Mouse (Mus musculus): ENCODE measurements around the gene Ptprm. TPM values are rescaled to one million over a fixed set of nuclear protein-coding genes. Genes with fewer than 3 reads are reported as not detected.

Gene Ptprm
- polyA plus RNA-seq, 1 experiment from 2014 or later = 45.7 TPM

DNA sequence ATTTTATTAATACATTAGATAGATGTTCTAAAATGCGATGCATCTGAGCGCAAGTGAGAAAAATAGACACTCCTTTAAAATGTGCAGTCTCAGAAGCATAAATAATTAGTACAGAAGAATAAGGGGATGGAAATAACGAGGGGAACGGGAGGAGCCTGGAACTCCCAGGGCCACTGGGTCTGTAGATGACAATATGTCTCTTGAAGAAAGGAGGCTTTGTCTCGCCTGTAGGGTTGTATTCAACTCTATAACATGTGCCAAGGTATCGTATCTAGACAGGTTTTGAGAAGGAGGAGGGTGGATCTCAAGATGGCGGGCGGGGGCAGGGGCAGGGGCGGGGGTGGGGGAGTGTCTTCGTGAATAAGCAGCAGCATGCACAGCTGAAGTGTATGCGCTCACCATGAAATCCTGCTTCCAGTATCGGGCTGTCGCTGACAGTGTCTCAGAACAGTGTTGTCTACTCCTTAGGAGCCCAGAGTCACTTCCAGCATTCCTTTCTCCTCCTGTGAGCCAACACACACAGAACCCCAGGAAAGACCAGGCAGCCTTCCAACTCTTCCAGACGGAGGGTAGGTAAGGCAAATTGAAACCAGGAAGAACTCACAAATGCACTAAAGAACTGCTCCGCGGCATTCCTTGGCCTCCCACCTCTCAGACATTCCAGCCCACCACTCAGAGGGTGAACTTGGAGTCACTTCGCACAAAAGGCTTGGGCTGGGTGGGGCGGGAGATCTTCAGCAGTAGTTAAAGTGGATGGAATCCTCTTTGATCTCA is 50.7 kb downstream of the Ptprm start:
- peak; percentile 80 for ATAC-seq (ENCODE audit: low read depth)
- H3K4me3 ChIP-seq (ENCODE audit: low read length) = peak overlapping the region; percentile 7; the same call in 1 of the 2 replicates

DNA sequence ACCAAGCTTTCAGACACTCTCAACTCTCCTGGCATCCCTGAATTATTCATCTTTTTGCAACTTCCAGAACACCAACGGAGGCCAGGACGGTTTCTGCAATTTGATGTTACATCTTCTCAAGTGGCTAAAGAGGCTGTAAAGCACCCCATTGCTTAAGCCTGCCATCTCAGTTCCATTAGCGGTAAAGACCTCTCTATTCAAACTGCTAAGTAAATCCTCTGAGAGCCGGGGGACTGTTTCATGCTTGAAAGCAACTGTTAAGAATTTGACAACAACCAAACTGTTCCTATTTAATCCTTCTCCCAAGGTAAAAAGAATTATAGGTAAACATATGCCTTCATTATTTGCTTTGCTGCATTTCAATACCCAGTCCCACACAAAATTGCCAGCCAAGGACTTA is 51.7 kb downstream of the Ptprm start:
- H3K9ac ChIP-seq (ENCODE audit: low read length) = no peak overlapping the region
- H3K4me2 ChIP-seq (ENCODE audit: low read depth, low read length) = no peak overlapping the region; the same call in 1 of the 2 replicates
- ATAC-seq (ENCODE audit: low read depth) = no peak
- peaks cover 28% of the 10 kb centered on the region for H3K4me1 ChIP-seq (replicated peaks; ENCODE audit: control insufficient read depth, insufficient read depth, low read length)
- WGBS = 51% methylated on average over 4 of the region's 4 CpGs
- H3K36me3 ChIP-seq (ENCODE audit: control insufficient read depth, insufficient read depth, low read length) = no peaks in the 10 kb centered on the region
- no peak overlapping the region for H3K4me3 ChIP-seq (ENCODE audit: low read length)
- peak overlapping the region; percentile 28 for H3K27ac ChIP-seq (ENCODE audit: low read length)
- no peaks in the 10 kb centered on the region for H3K9me3 ChIP-seq (ENCODE audit: control insufficient read depth, low read length)
- no peaks in the 10 kb centered on the region for H3K27me3 ChIP-seq (ENCODE audit: control insufficient read depth, insufficient read depth, low read depth, low read length)

More for the DNA sequence above, 50.7 kb downstream of the Ptprm start:
- peak overlapping the region; percentile 22 for H3K4me2 ChIP-seq (ENCODE audit: low read depth, low read length)
- H3K9ac ChIP-seq (ENCODE audit: low read length) = no peak overlapping the region
- peaks cover 25% of the 10 kb centered on the region for H3K4me1 ChIP-seq (replicated peaks; ENCODE audit: control insufficient read depth, insufficient read depth, low read length)
- peak overlapping the region; percentile 28 for H3K27ac ChIP-seq (ENCODE audit: low read length)
- H3K27me3 ChIP-seq (ENCODE audit: control insufficient read depth, insufficient read depth, low read depth, low read length) = no peaks in the 10 kb centered on the region
- H3K9me3 ChIP-seq (ENCODE audit: control insufficient read depth, low read length) = no peaks in the 10 kb centered on the region
- 53% methylated on average over 18 of the region's 18 CpGs for WGBS
- no peaks in the 10 kb centered on the region for H3K36me3 ChIP-seq (ENCODE audit: control insufficient read depth, insufficient read depth, low read length)

DNA sequence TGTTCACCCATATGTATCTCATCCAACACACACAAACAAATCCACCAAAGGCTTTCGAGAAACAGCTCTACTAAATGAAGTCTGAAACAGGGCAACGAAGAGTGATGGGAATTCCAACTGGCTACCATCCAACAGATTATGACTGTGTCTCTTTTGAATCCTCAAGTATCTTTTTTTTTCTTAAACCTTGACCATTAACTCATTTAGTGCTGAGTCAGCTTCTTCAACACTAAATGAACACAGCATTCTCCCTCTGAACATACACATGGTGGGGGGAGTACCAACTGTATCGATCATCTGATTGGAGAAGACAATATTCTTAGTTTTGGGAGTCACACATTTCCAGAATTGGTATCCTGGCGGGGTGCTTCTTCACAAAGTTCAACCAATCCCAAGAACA is 52.2 kb downstream of the Ptprm start:
- H3K4me2 ChIP-seq (ENCODE audit: low read depth, low read length) = no peak overlapping the region
- H3K9me3 ChIP-seq (ENCODE audit: control insufficient read depth, low read length) = no peaks in the 10 kb centered on the region
- no peaks in the 10 kb centered on the region for H3K36me3 ChIP-seq (ENCODE audit: control insufficient read depth, insufficient read depth, low read length)
- no peak for ATAC-seq (ENCODE audit: low read depth)
- no peaks in the 10 kb centered on the region for H3K27me3 ChIP-seq (ENCODE audit: control insufficient read depth, insufficient read depth, low read depth, low read length)
- 71% methylated on average over 4 of the region's 4 CpGs for WGBS
- no peak overlapping the region for H3K27ac ChIP-seq (ENCODE audit: low read length)
- H3K4me3 ChIP-seq (ENCODE audit: low read length) = no peak overlapping the region
- H3K9ac ChIP-seq (ENCODE audit: low read length) = no peak overlapping the region
- peaks cover 33% of the 10 kb centered on the region for H3K4me1 ChIP-seq (replicated peaks; ENCODE audit: control insufficient read depth, insufficient read depth, low read length)

DNA sequence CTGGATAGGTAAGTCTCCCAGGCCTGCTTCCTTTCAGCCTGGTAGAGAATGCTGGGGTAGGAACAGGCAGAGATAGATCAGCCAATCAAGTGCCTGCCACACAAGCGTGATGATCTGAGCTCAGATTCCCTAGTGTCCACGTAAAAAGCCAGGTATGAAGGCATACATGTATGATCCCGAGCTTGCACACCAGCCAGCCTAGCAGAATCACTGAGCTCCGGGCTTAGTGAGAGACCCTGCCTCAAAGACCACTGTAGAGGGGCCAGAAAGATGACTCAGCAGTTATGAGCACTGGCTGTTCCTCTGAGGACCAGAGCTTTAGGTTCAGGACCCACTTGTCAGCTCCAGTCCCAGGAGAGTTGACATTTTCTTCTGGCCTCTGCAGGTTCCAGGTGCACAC is 52.9 kb downstream of the Ptprm start:
- H3K4me3 ChIP-seq (ENCODE audit: low read length) = no peak overlapping the region
- WGBS = 93% methylated on average over 4 of the region's 4 CpGs

DNA sequence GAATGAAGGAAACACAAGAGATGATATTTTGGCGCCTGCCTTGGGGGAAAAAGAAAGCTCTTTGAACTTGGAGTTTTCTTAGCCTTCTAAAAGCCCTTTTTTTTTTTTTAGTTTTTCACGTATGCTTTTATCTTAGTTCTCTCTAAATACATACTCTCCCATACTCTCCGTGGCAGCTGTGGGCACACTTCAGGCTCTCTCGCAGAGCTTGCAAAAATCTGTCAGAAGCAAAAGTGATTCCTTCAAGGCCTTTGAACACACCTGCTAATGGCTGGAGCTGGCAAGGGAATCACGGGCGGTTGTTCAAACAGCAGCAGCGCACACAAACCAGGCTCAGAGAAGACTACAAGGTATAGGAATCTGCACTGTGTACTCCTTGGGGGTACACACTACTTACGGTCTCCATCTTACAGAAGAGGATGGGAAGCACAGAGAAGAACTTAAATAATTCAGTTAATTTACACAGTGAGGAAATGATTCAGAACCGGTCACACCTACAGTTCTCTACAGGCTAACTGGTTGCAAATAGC is 55.9 kb downstream of the Ptprm start:
- peaks cover 28% of the 10 kb centered on the region for H3K4me1 ChIP-seq (replicated peaks; ENCODE audit: control insufficient read depth, insufficient read depth, low read length)
- peak overlapping the region; percentile 43 for H3K27ac ChIP-seq (ENCODE audit: low read length)
- no peak overlapping the region for H3K9ac ChIP-seq (ENCODE audit: low read length)
- WGBS = 40% methylated on average over 9 of the region's 9 CpGs
- H3K4me2 ChIP-seq (ENCODE audit: low read depth, low read length) = no peak overlapping the region
- no peak overlapping the region for H3K4me3 ChIP-seq (ENCODE audit: low read length)
- H3K27me3 ChIP-seq (ENCODE audit: control insufficient read depth, insufficient read depth, low read depth, low read length) = no peaks in the 10 kb centered on the region
- H3K36me3 ChIP-seq (ENCODE audit: control insufficient read depth, insufficient read depth, low read length) = no peaks in the 10 kb centered on the region
- H3K9me3 ChIP-seq (ENCODE audit: control insufficient read depth, low read length) = no peaks in the 10 kb centered on the region
- peak; percentile 67 for ATAC-seq (ENCODE audit: low read depth)

More for the DNA sequence above, 52.9 kb downstream of the Ptprm start:
- H3K9me3 ChIP-seq (ENCODE audit: control insufficient read depth, low read length) = no peaks in the 10 kb centered on the region
- H3K27ac ChIP-seq (ENCODE audit: low read length) = no peak overlapping the region
- no peak overlapping the region for H3K4me2 ChIP-seq (ENCODE audit: low read depth, low read length)
- H3K27me3 ChIP-seq (ENCODE audit: control insufficient read depth, insufficient read depth, low read depth, low read length) = no peaks in the 10 kb centered on the region
- no peak overlapping the region for H3K9ac ChIP-seq (ENCODE audit: low read length)
- ATAC-seq (ENCODE audit: low read depth) = no peak
- peaks cover 37% of the 10 kb centered on the region for H3K4me1 ChIP-seq (replicated peaks; ENCODE audit: control insufficient read depth, insufficient read depth, low read length)
- no peaks in the 10 kb centered on the region for H3K36me3 ChIP-seq (ENCODE audit: control insufficient read depth, insufficient read depth, low read length)

DNA sequence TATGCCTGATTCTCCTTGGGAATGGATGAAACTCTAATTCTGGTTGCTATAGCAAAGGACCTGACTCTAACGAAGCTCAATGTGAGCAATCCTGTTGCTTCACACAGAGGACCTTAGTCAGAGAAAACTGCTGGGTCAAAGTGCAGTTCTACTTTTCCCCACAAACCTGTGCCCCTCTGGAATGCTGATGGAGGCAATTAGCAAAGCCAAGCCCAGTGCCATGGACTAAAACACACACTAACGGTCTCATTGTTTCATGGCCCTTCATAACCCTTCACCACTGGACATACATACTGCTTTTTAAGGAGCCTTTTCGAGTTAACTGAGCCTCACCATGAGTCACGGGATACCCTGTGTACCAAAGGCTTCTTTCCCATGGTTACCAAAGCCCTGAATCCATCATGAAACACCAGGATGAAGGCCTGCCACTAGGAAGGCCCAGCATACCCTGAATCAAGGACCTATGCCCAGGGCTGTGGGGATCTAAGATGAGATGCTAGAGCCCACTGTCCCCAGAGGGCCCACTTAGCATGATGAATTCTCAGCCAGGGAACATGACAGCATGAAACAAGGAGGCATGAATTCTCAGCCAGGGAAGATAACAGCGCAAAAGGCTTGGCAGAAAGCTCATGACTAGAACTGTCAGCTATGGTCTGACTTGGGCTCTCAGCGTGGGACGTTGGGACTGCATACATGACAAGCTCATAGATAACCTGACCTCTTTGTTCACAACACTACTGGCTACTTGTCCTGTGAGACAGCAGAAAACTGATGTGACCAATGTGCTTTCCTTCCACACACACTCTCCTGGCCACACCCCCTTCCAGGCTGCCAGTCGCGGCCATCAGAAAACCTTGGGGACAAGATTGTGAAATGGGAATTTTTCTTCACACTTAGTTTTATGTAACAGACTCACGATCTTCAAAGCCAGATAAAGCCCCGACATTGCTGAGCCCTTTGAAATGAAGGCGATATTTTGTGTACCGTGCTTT is 57.4 kb downstream of the Ptprm start:
- peaks cover 17% of the 10 kb centered on the region for H3K4me1 ChIP-seq (replicated peaks; ENCODE audit: control insufficient read depth, insufficient read depth, low read length)
- H3K9me3 ChIP-seq (ENCODE audit: control insufficient read depth, low read length) = no peaks in the 10 kb centered on the region
- 63% methylated on average over 13 of the region's 13 CpGs for WGBS
- no peaks in the 10 kb centered on the region for H3K27me3 ChIP-seq (ENCODE audit: control insufficient read depth, insufficient read depth, low read depth, low read length)
- no peak overlapping the region for H3K4me2 ChIP-seq (ENCODE audit: low read depth, low read length)
- ATAC-seq (ENCODE audit: low read depth) = no peak
- no peaks in the 10 kb centered on the region for H3K36me3 ChIP-seq (ENCODE audit: control insufficient read depth, insufficient read depth, low read length)
- H3K27ac ChIP-seq (ENCODE audit: low read length) = peak overlapping the region; percentile 43
- no peak overlapping the region for H3K4me3 ChIP-seq (ENCODE audit: low read length)
- no peak overlapping the region for H3K9ac ChIP-seq (ENCODE audit: low read length)

DNA sequence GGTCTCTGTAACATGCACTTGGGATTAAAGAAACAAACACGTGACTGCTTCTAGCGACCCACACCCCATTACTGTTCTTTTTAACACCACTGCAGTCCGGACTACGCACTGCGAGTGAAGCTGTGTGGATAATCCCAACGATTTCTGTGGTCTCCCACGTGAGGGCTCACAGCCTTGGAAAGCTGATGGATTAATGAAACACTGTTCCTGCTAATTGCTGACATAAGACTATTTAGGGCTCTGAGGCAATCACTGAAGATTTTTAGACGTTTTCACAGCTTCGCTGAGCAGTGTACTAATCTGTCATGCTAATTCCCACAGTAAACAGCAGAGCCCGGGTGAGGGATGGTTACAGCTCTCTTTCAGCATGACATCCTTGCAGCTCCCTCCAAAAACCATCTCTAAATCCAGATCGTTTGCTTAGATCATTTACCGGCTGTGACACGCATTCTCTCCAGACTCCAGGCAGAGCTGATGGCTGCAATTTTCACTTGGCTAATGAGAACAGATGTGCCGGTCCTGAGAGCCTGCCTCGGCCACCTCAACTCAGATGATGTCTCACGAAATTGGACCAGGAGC is 63.5 kb downstream of the Ptprm start:
- Histone ChIP-seq H3K27me3 (ENCODE audit: control insufficient read depth, insufficient read depth, low read depth, low read length) (no peaks in the 10 kb centered on the region), H3K9ac (ENCODE audit: low read length) (no peak overlapping the region), H3K4me2 (ENCODE audit: low read depth, low read length) (0 out of 2 replicates have a peak overlapping the region, but pooled peaks have one; percentile 5), H3K27ac (ENCODE audit: low read length) (no peak overlapping the region), H3K36me3 (ENCODE audit: control insufficient read depth, insufficient read depth, low read length) (no peaks in the 10 kb centered on the region), H3K9me3 (ENCODE audit: control insufficient read depth, low read length) (no peaks in the 10 kb centered on the region), H3K4me1 (replicated peaks; ENCODE audit: control insufficient read depth, insufficient read depth, low read length) (peaks cover 8% of the 10 kb centered on the region; the same call in 1 of the 2 replicates), H3K4me3 (ENCODE audit: low read length) (no peak overlapping the region)
- peak; percentile 36; the same call in 1 of the 2 replicates for ATAC-seq (ENCODE audit: low read depth)
- 28% methylated on average over 16 of the region's 16 CpGs for WGBS

DNA sequence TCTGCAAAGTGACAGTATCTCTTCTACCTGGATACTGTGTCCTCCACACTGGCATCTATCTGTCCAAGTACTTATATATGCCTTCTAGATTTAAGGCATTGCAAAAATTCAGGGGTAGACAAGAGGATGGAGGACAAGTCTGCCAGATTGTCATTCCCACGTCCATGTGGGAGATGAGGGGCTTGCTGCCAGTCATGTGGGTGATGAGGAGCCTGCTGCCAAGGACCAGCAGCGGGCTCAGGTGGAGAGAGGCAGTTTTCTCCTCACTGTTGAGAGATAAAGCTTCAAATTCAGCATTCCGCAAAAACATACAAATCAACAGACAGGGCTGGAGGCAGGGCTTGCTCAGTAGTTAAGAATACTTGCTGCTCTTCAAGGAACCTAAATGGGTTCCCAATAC is 66.8 kb downstream of the Ptprm start:
- Histone ChIP-seq H3K9ac (ENCODE audit: low read length) (no peak overlapping the region), H3K27ac (ENCODE audit: low read length) (no peak overlapping the region), H3K36me3 (ENCODE audit: control insufficient read depth, insufficient read depth, low read length) (no peaks in the 10 kb centered on the region), H3K4me2 (ENCODE audit: low read depth, low read length) (no peak overlapping the region), H3K4me1 (replicated peaks; ENCODE audit: control insufficient read depth, insufficient read depth, low read length) (peaks cover 6% of the 10 kb centered on the region; the same call in 1 of the 2 replicates), H3K27me3 (ENCODE audit: control insufficient read depth, insufficient read depth, low read depth, low read length) (no peaks in the 10 kb centered on the region), H3K9me3 (ENCODE audit: control insufficient read depth, low read length) (no peaks in the 10 kb centered on the region), H3K4me3 (ENCODE audit: low read length) (no peak overlapping the region)
- WGBS = 81% methylated on average over 3 of the region's 3 CpGs
- no peak for ATAC-seq (ENCODE audit: low read depth)
